Mouse (Mus musculus): Measurements from ENCODE around the gene Slc5a11.

DNA sequence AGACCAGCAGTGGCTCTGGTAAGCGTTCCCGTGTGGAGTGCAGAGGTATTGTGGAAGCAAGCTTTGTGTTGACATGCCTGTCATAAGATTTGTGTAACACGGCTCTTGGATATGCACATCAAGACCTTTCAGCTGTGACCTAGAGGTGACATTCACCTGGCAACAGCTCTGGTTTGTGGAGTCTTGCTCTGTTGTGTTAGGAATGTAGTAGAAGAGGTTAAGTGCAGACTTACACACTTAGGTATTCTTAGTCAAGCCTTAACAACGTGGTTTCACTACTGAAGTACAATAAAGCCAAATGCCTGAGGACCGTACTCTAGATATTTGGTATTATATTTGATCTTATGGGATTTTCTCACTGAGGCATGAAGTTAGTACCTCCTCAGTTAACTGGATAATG lies 42.5 kb upstream of the Slc5a11 start:
- TF ChIP-seq POLR2A (IDR thresholded peaks at IDR 0.05; ENCODE audit: extremely low read depth, insufficient read depth, low read length), result no peak
- TF ChIP-seq CTCF (IDR thresholded peaks at IDR 0.05; ENCODE audit: extremely low read depth, insufficient read depth, low read length), result no peak

Data from cortical plate, adult 2 months (tissue).